Mouse (Mus musculus) heart, embryonic 11.5 days (tissue): ENCODE data around the gene Selplg. TPM values are rescaled to one million over a fixed set of nuclear protein-coding genes. Genes with fewer than 3 reads are reported as not detected.

Experiments used
- ATAC-seq: fragments of 200-750 bp; cut with Nextera tagmentation; replicated peaks from 2 replicates; pipeline ENCODE4 v1.8.0; 2017; ENCODE audit warnings: moderate library complexity; ENCODE audit not compliant: insufficient number of reproducible peaks, low FRiP score, low TSS enrichment
- H3K27ac ChIP-seq: fragments of 300-500 bp; sonication (generic); 2 replicates; pipeline ENCODE4 v1.5.1; 2014; ENCODE audit warnings: mild to moderate bottlenecking, low read depth, low read length
- H3K27me3 ChIP-seq: fragments of 300-500 bp; sonication (generic); 2 replicates; pipeline ENCODE4 v1.6.1; 2014; ENCODE audit warnings: mild to moderate bottlenecking, low read length, mixed read lengths; ENCODE audit not compliant: control insufficient read depth, insufficient read depth
- H3K36me3 ChIP-seq: fragments of 300-500 bp; sonication (generic); 2 replicates; pipeline ENCODE4 v1.6.1; 2014; ENCODE audit warnings: mild to moderate bottlenecking, low read length, moderate library complexity, mixed read lengths; ENCODE audit not compliant: control insufficient read depth, insufficient read depth
- H3K4me1 ChIP-seq: fragments of 300-500 bp; sonication (generic); 2 replicates; pipeline ENCODE4 v1.6.1; 2014; ENCODE audit warnings: low read length; ENCODE audit not compliant: control insufficient read depth, insufficient read depth
- H3K4me2 ChIP-seq: fragments of 300-500 bp; sonication (generic); 2 replicates; pipeline ENCODE4 v1.6.1; 2014; ENCODE audit warnings: mild to moderate bottlenecking, moderate library complexity
- H3K4me3 ChIP-seq: fragments of 300-500 bp; sonication (generic); 2 replicates; pipeline ENCODE4 v1.5.1; 2014; ENCODE audit warnings: low read depth, low read length
- H3K9ac ChIP-seq: fragments of 300-500 bp; sonication (generic); 2 replicates; pipeline ENCODE4 v1.6.1; 2014; ENCODE audit warnings: mild to moderate bottlenecking, low read depth, low read length, moderate library complexity
- H3K9me3 ChIP-seq: fragments of 300-500 bp; sonication (generic); replicated peaks from 2 replicates; pipeline ENCODE4 v1.6.1; 2016; ENCODE audit warnings: low read length; ENCODE audit not compliant: control insufficient read depth
- WGBS: fragments of 180-500 bp; shearing (Covaris S2); extraction: QIAGEN DNeasy Blood & Tissue Kit; methylation state at CpG from one replicate; pipeline ENCODE4 v1.1.7; 2014; ENCODE audit not compliant: insufficient replicate concordance; 5-methylcytosine and 5-hydroxymethylcytosine counted together
- polyA plus RNA-seq: library from polyadenylated mRNA; unstranded; fragments of >200 nt; fragmentation: Nextera tagmentation; extraction: Ambion mirVana; gene quantifications from 2 replicates; pipeline ENCODE4 v1.2.1, GENCODE M21; 2014

The Selplg gene
- polyA plus RNA-seq, 1 experiment from 2014 or later: 1.5 TPM

DNA sequence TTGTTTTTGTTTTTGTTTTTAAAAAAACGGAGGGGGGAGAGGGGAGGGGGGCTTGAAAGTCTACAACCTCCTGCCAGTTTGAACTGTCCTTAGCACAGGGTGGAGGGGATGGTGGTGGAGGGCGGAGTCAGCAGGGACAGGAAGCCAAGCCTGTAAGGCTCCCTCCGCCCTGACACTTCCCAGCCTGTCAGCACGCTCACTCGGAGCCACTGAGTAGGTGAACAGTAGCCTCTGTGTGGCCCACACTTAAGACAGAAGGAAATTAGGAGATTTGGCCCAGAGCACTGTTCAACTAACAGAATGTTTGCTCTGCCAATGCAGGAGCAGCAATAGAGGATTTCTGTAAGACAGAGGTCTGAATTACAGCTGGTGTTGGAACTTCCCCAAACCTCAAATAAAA, 26.5 kb upstream of the Selplg start:
- peak overlapping the region; percentile 25 for H3K4me2 ChIP-seq
- no peak overlapping the region for H3K4me3 ChIP-seq
- WGBS: 20% methylated on average over 5 of the region's 5 CpGs
- peaks cover 6% of the 10 kb centered on the region for H3K36me3 ChIP-seq
- no peaks in the 10 kb centered on the region for H3K9me3 ChIP-seq
- H3K27me3 ChIP-seq: no peaks in the 10 kb centered on the region
- 0 out of 2 replicates have a peak, but pooled peaks have one; percentile 55 for ATAC-seq
- H3K4me1 ChIP-seq: peaks cover 55% of the 10 kb centered on the region
- peak overlapping the region; percentile 72 for H3K27ac ChIP-seq
- H3K9ac ChIP-seq: no peak overlapping the region; the same call in 1 of the 2 replicates

DNA sequence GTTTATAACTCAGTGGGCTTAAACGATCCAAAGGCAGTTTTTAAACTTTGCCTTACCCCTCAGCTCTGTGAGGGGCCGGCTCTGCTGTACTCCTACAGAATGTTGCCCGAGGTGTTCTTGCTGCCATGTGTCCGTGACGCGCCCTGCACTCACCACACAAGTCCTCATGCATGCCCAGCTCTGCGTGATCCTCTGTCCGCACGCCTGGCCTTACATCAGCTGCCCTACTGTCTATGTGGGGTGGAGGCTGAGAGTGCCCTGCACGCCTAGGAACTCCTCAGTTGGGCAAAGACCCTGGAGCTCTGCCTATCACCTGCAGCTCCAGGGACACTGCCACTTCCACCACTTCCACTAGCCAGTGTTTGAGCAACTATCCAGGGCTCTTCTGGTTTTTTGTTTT, 26.1 kb upstream of the Selplg start:
- Histone ChIP-seq H3K4me1 (peaks cover 59% of the 10 kb centered on the region), H3K4me3 (no peak overlapping the region), H3K36me3 (peaks cover 6% of the 10 kb centered on the region), H3K9ac (no peak overlapping the region), H3K4me2 (no peak overlapping the region), H3K9me3 (no peaks in the 10 kb centered on the region), H3K27ac (peak overlapping the region; percentile 24; the same call in 1 of the 2 replicates), H3K27me3 (no peaks in the 10 kb centered on the region)
- no peak for ATAC-seq
- 76% methylated on average over 10 of the region's 10 CpGs for WGBS

DNA sequence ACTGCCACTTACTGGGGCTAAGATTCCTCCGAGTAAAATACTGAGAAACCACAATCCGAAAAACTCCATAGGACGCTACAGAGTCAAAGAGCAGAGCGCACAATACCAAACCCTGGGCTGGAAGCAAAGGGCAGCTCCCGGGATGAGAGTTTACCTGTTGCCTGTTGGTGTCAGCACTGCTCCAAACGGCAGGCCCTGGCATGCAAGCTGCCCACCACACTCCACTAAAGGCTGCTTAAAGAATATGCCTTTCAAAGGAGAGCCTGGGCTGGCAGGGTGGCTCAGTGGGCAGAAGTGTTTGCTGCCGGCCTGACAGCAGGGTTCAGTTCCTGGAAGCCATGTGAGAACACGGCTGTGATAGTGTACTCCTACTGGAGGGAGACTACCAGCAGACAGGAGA, 25.2 kb upstream of the Selplg start:
- Histone ChIP-seq H3K36me3 (peaks cover 6% of the 10 kb centered on the region), H3K27me3 (no peaks in the 10 kb centered on the region), H3K9ac (no peak overlapping the region), H3K4me2 (no peak overlapping the region), H3K4me1 (peaks cover 61% of the 10 kb centered on the region), H3K27ac (peak overlapping the region; percentile 72), H3K4me3 (no peak overlapping the region), H3K9me3 (no peaks in the 10 kb centered on the region)
- ATAC-seq: no peak
- whole genome bisulfite sequencing: 58% methylated on average over 8 of the region's 8 CpGs

DNA sequence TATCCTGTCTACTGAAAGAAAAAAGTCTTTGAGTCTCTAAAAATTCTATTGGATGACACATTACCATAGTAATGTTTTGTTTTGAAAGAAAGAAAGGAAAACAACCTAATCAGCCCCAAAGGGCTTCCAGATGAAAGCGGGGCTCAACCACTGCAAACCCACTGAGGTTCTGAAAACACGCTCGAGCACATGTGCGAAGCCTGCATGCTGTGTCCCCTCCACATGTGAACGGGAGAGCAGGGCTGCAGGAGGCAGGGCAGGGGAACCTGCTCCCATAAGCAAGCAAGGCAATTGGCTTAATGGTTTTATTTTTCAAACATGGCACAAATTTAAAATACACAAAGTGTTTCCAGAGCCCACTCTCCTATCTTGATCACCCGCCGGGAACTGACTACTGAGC, 24.2 kb upstream of the Selplg start:
- no peak overlapping the region for H3K4me3 ChIP-seq
- H3K4me1 ChIP-seq: peaks cover 61% of the 10 kb centered on the region
- H3K9me3 ChIP-seq: no peaks in the 10 kb centered on the region
- WGBS: 56% methylated on average over 7 of the region's 7 CpGs
- no peak for ATAC-seq
- H3K27me3 ChIP-seq: no peaks in the 10 kb centered on the region
- H3K27ac ChIP-seq: peak overlapping the region; percentile 72
- H3K4me2 ChIP-seq: no peak overlapping the region
- H3K36me3 ChIP-seq: peaks cover 5% of the 10 kb centered on the region
- 0 out of 2 replicates have a peak overlapping the region, but pooled peaks have one; percentile 54 for H3K9ac ChIP-seq

DNA sequence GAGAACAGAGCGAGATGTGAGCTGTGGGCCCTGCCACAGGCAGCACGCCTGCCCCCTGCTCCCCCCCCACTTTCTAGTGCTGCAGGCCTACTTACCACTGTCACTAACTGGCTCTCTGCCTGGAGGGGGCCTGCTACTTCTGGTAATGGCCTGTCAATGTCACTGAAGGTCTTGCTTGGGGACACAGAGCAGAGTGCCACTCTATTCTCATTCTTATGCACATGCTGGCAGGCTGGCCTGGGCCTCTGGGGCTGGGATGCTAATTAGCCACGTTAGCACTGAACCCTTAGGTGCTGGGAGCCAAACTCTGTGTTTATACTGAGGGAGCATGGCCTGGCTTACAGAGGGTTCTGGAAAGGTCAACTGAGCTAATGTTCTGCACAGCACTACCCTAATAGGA, 23.3 kb upstream of the Selplg start:
- Histone ChIP-seq H3K9ac (peak overlapping the region; percentile 54), H3K9me3 (no peaks in the 10 kb centered on the region), H3K36me3 (peaks cover 3% of the 10 kb centered on the region; the same call in 1 of the 2 replicates), H3K27ac (peak overlapping the region; percentile 72), H3K4me1 (peaks cover 66% of the 10 kb centered on the region), H3K4me2 (no peak overlapping the region), H3K27me3 (no peaks in the 10 kb centered on the region), H3K4me3 (no peak overlapping the region)
- peak; percentile 24; the same call in 1 of the 2 replicates for ATAC-seq
- WGBS: 38% methylated on average over 3 of the region's 3 CpGs

DNA sequence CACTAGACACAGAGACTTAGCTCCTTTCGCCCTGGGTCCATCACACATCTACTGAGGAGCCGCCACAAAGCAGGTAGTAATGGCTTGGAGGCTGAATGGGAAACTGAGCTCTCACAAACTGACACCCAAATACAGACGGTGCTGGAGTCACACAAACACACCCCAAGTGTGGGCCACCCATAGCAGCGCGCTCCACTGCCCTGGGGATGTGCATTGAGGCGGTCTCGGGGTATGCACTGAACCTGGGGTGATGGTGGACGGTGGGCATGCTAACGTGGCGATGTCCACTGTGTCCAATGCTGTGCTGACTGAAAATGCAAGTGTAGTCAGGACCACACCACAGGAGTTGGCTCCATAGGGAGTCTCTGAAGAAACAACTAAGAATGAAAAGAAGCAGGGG, 22.7 kb upstream of the Selplg start:
- Histone ChIP-seq H3K4me1 (peaks cover 62% of the 10 kb centered on the region), H3K27me3 (no peaks in the 10 kb centered on the region), H3K27ac (peak overlapping the region; percentile 72), H3K9me3 (no peaks in the 10 kb centered on the region), H3K9ac (no peak overlapping the region), H3K36me3 (peaks cover 6% of the 10 kb centered on the region; the same call in 1 of the 2 replicates), H3K4me3 (no peak overlapping the region), H3K4me2 (no peak overlapping the region)
- no peak for ATAC-seq
- 88% methylated on average over 10 of the region's 10 CpGs for WGBS

DNA sequence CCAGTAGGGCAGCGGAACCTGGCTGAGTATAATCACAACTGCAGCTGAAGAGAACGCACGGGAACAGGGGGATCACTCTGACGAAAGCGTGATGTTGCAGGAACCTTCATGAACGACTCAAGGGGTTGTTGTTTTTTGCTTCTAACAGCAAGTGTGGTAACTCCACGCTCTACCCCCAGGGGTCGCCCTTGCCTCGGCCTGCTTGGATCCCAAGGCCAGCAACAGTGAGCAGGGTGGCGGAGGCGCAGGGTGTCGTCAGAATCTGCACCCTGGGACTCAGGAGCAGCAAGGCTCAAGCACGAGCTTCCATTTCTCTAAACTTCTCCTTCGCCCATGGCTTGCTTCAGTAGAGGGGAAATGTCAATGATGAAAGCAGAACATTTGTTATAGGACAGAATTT, 22.1 kb upstream of the Selplg start:
- no peak overlapping the region for H3K9ac ChIP-seq
- no peaks in the 10 kb centered on the region for H3K9me3 ChIP-seq
- H3K27ac ChIP-seq: peak overlapping the region; percentile 47; the same call in 1 of the 2 replicates
- no peaks in the 10 kb centered on the region for H3K27me3 ChIP-seq
- no peak overlapping the region for H3K4me3 ChIP-seq
- H3K4me2 ChIP-seq: no peak overlapping the region
- WGBS: 36% methylated on average over 14 of the region's 14 CpGs
- peaks cover 61% of the 10 kb centered on the region for H3K4me1 ChIP-seq
- ATAC-seq: no peak
- peaks cover 12% of the 10 kb centered on the region; the same call in 1 of the 2 replicates for H3K36me3 ChIP-seq

DNA sequence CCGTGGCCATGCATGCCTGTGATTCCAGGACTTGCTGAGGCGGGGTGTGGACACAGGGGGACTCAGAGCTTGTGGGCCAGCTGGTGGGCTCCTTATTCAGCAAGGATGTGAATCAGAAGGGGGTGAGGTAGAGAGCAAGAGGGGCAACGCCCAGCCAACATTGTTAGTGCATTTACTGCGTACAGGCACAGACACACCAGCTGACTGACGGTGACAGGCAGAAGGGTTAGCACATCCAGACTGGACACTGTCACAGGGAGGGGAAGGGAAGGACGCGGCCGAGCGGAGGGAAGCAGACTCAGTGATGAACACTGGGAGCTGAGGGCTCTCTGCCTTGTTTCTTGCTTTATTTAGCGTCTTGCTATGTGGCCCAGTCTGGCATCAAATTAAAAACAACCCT, 21.1 kb upstream of the Selplg start:
- WGBS: 71% methylated on average over 10 of the region's 10 CpGs
- H3K27ac ChIP-seq: peak overlapping the region; percentile 47
- peaks cover 51% of the 10 kb centered on the region for H3K4me1 ChIP-seq
- peaks cover 18% of the 10 kb centered on the region for H3K36me3 ChIP-seq
- H3K4me3 ChIP-seq: no peak overlapping the region
- ATAC-seq: no peak
- H3K9ac ChIP-seq: no peak overlapping the region
- no peak overlapping the region for H3K4me2 ChIP-seq
- no peaks in the 10 kb centered on the region for H3K27me3 ChIP-seq
- no peaks in the 10 kb centered on the region for H3K9me3 ChIP-seq

DNA sequence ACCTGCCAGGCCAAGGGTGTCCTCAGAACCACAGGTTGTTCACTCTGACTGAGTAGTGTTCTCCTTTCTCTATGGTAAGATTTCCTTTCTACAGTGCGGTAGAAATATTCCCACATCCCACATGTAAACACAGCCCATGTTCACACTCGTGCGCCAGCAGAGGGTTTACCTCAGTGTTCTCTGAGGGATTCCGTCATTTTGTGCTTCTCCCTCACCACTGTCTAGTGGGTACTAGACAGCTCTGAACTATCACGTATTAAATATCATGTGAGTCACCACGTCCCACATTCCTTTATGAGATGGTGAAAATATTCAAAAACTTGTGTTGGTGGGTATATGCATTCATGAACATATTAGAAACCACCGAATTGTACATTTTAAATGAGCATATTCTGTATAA, 20.0 kb upstream of the Selplg start:
- Histone ChIP-seq H3K9ac (no peak overlapping the region), H3K36me3 (peaks cover 24% of the 10 kb centered on the region), H3K27me3 (no peaks in the 10 kb centered on the region), H3K4me1 (peaks cover 44% of the 10 kb centered on the region), H3K27ac (no peak overlapping the region), H3K4me3 (no peak overlapping the region), H3K4me2 (no peak overlapping the region), H3K9me3 (no peaks in the 10 kb centered on the region)
- 89% methylated on average over 7 of the region's 7 CpGs for WGBS
- no peak for ATAC-seq
